Mouse (Mus musculus) heart, adult 2 months (tissue): ENCODE measurements around the gene Lhfpl2. TPM values are rescaled to one million over a fixed set of nuclear protein-coding genes. Genes with fewer than 3 reads are reported as not detected.

Experiments
- DNase-seq, 2 experiments: peaks; one replicate each; pipeline ENCODE4 v3.0.0; 2021
- H3K27ac ChIP-seq: fragments of 200-600 bp; 2 replicates; pipeline ENCODE4 v1.8.1; 2022
- H3K27me3 ChIP-seq: fragments of 200-500 bp; 2 replicates; pipeline ENCODE4 v1.6.1; 2012; ENCODE audit warnings: mild to moderate bottlenecking, low read length, inconsistent platforms, mixed read lengths; ENCODE audit not compliant: control insufficient read depth, insufficient read depth
- H3K36me3 ChIP-seq: fragments of 200-500 bp; 2 replicates; pipeline ENCODE4 v1.6.1; 2012; ENCODE audit warnings: low read length, inconsistent platforms; ENCODE audit not compliant: control insufficient read depth, insufficient read depth
- H3K4me1 ChIP-seq: fragments of 200-500 bp; 2 replicates; pipeline ENCODE4 v1.6.1; 2011; ENCODE audit warnings: low read length; ENCODE audit not compliant: control insufficient read depth, insufficient read depth
- H3K4me3 ChIP-seq: fragments of 200-600 bp; 2 replicates; pipeline ENCODE4 v1.8.1; 2022
- H3K79me2 ChIP-seq: fragments of 200-500 bp; replicated peaks from 2 replicates; pipeline ENCODE4 v1.6.1; 2012; ENCODE audit warnings: mild to moderate bottlenecking, inconsistent platforms, low read length, moderate library complexity, mixed read lengths; ENCODE audit not compliant: control insufficient read depth, insufficient read depth
- H3K9ac ChIP-seq: fragments of 200-500 bp; 2 replicates; pipeline ENCODE4 v1.6.1; 2012; ENCODE audit warnings: low read depth, mild to moderate bottlenecking, control low read depth, inconsistent platforms, low read length, mixed read lengths
- CTCF ChIP-seq: fragments of 200-600 bp; IDR thresholded peaks from 2 replicates; pipeline ENCODE4 v1.8.1; 2022; ENCODE audit warnings: antibody characterized with exemption, mild to moderate bottlenecking, moderate library complexity
- EP300 ChIP-seq: fragments of 200-500 bp; IDR thresholded peaks from 2 replicates; pipeline ENCODE4 v1.6.1; 2011; ENCODE audit warnings: low read depth, low read length, control low read depth; ENCODE audit not compliant: insufficient read depth
- POLR2A ChIP-seq: fragments of 200-500 bp; IDR thresholded peaks from 2 replicates; pipeline ENCODE4 v1.6.1; 2011; ENCODE audit warnings: mild to moderate bottlenecking, low read depth, low read length, control low read depth; ENCODE audit not compliant: insufficient read depth
- WGBS: fragments of 180-500 bp; shearing (Covaris S2); methylation state at CpG from one replicate; pipeline ENCODE4 v1.1.7; 2018; 5-methylcytosine and 5-hydroxymethylcytosine counted together
- intact Hi-C: fragments of 180-260 bp; cut with DNase I; formaldehyde crosslinking; loops from one replicate; pipeline ENCODE4 v1.15.1; 2025
- polyA plus RNA-seq: library from polyadenylated mRNA; depleted of rRNA; stranded (reverse); fragments of >200 nt; gene quantifications from 2 replicates; pipeline ENCODE4 v1.2.3, GENCODE M21; 2012
- total RNA-seq, 2 experiments: library from RNA; stranded (reverse); gene quantifications; 2 replicates each; pipeline ENCODE4 v1.2.3; 2021

Lhfpl2 gene
- total and polyA plus RNA-seq, 3 experiments, result 2.8 to 4.0 (median 3.5) TPM

DNA sequence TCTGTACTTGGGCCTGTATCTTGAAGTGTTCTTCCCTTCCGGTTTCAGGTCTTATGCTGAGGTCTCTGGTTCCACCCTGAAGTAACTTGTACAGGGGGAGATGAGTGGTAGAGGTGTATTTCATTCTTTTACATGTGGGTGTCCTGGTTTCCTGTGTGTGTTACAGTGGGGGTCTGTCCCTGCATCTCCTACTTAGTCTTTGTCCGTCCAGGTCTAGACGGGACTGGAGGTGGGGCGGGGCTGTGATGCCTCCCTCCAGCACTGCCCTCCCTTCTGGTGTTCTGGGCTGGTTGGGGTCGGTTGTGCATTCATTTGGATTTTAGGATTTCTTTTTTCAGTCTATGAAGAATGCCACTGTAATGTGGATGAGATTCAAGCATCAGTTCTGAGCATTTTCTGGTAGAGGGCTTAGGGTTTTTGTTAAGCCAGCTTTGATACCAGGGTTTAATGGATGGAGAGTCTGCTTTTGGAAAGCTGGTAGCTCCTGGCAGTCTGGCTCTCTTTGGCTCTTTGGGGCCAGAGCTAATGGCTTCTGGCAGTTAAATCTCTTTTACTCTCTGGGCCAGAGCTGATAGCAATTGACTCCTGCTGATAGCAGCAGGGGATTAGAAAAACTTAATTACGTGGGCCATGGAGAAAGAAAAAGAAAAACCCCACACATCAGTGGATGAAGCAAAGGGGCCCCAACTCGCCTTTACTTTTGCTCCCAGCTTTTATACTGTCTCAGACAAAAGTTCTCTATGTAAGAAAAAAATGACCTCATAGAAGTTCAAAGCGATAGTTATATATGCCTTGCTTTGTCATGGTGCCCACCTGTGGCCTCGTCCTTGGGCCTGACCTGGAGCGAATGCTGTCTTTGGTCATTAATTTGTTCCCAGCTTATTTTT lies 130.8 kb downstream of the Lhfpl2 start:
- Histone ChIP-seq H3K36me3 (no peaks in the 10 kb centered on the region), H3K79me2 (no peaks in the 10 kb centered on the region), H3K27ac (no peak overlapping the region), H3K27me3 (no peaks in the 10 kb centered on the region), H3K4me1 (peaks cover 3% of the 10 kb centered on the region), H3K9ac (no peak overlapping the region), H3K4me3 (no peak overlapping the region)
- no peak for DNase-seq
- intact Hi-C loops, result loop anchor here (10.0 kb wide), 1 partner anchor 1294 kb away; no protein-coding TSS in a partner anchor
- TF ChIP-seq POLR2A (no peak), CTCF (no peak), EP300 (no peak)
- WGBS, result 82% methylated on average over 10 of the region's 10 CpGs

DNA sequence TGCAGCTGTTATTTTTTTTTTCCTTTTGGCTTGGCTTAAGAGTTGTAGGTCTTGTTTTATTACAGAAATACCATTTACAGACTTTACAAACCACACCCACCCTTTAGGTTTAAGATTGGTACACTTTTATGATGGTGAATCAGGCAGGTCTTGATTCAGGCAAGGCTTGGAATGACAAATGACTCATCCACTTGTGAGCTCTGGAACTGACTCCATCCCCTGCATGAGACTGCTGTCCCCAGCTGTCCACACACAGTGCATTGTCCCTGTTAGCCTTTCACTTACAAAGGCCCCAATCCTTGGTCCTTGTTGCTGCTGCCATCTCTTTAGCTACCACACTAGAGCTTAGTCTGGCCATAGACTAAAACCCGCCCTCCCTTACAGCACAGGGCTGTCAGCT lies 132.8 kb downstream of the Lhfpl2 start:
- Histone ChIP-seq H3K27ac (no peak overlapping the region), H3K4me1 (no peaks in the 10 kb centered on the region; the same call in 1 of the 2 replicates), H3K27me3 (no peaks in the 10 kb centered on the region), H3K9ac (no peak overlapping the region), H3K36me3 (no peaks in the 10 kb centered on the region), H3K79me2 (no peaks in the 10 kb centered on the region), H3K4me3 (no peak overlapping the region)
- no peak for DNase-seq
- intact Hi-C loops, result no loop called here
- WGBS, result 100% methylated on average over 1 of the region's 1 CpGs
- TF ChIP-seq EP300, result no peak
- TF ChIP-seq POLR2A, result no peak
- no peak for TF ChIP-seq CTCF

DNA sequence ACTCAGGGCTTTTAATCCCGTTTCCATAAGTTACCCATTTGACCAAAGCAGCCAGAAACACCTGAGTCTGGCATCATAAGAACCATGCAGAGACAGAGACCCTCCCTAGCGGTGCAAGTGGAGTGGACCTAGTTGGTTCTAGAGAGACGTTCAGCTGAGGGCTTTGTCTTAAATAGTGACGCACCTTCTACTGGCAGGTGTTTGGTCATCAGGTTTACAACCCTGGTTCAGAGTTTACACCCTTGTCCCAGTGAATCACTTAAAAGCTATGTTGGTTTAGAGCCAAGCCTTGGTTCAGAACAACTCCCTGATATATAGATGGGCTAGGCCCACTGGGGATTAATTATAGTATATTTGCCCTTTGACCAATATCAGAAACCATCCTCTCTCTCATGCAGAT lies 135.6 kb downstream of the Lhfpl2 start:
- Histone ChIP-seq H3K4me3 (no peak overlapping the region), H3K9ac (no peak overlapping the region), H3K4me1 (no peaks in the 10 kb centered on the region; the same call in 1 of the 2 replicates), H3K36me3 (no peaks in the 10 kb centered on the region), H3K27ac (no peak overlapping the region), H3K79me2 (no peaks in the 10 kb centered on the region), H3K27me3 (no peaks in the 10 kb centered on the region)
- intact Hi-C loops, result no loop called here
- no peak for DNase-seq
- WGBS, result 91% methylated on average over 4 of the region's 4 CpGs
- TF ChIP-seq CTCF, result no peak
- no peak for TF ChIP-seq EP300
- no peak for TF ChIP-seq POLR2A

DNA sequence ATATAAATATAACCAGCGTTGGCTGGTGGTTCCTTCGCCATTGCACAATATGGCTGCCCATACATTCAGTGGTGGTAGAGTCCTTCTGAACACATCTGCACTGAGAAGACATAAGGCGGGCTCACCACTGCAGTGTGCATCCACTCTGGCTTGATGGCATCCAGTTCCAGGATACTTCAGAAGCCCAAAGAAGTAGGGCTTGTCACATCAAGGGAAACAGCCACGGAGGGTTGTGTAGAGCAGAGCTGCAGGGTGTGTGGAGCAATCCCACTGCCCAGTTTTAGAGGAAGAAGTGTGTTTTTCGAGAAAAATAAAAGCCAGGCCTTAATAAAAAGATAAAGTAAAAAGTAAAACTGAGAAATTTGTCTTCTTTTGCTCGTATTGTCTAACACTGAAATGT lies 141.0 kb downstream of the Lhfpl2 start:
- Histone ChIP-seq H3K27ac (no peak overlapping the region), H3K4me3 (no peak overlapping the region), H3K36me3 (no peaks in the 10 kb centered on the region), H3K9ac (no peak overlapping the region), H3K27me3 (no peaks in the 10 kb centered on the region), H3K79me2 (no peaks in the 10 kb centered on the region), H3K4me1 (no peaks in the 10 kb centered on the region)
- no peak for TF ChIP-seq EP300
- no peak for TF ChIP-seq CTCF
- no peak for TF ChIP-seq POLR2A
- intact Hi-C loops, result no loop called here
- WGBS, result 85% methylated on average over 6 of the region's 6 CpGs
- DNase-seq, result no peak

DNA sequence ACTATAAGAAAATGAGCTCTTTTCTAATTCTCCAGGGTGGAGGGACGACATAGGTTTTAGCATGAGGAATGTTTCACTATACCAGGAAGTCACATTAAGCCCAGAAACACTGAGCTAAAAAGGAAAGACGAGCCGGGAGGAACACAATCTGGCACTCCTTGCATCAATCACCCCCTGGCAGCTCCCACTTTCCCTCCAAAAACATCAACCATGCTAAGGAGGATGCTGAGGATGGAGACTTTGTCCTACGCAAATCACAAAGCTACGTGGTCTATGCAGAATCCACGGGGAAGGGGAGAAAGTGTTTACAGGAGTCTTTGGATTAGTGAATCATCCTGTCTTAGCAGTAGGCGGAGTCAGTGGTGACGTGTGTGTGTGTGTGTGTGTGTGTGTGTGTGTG lies 142.2 kb downstream of the Lhfpl2 start:
- no peaks in the 10 kb centered on the region for H3K79me2 ChIP-seq
- TF ChIP-seq POLR2A (no peak), EP300 (no peak), CTCF (no peak)
- no peak overlapping the region for H3K4me3 ChIP-seq
- intact Hi-C loops, result loop anchor here (10.0 kb wide), 1 partner anchor 135 kb away; no protein-coding TSS in a partner anchor
- 63% methylated on average over 8 of the region's 8 CpGs for WGBS
- H3K27me3 ChIP-seq, result no peaks in the 10 kb centered on the region
- no peak for DNase-seq
- no peaks in the 10 kb centered on the region for H3K36me3 ChIP-seq
- no peak overlapping the region for H3K27ac ChIP-seq
- H3K4me1 ChIP-seq, result no peaks in the 10 kb centered on the region
- no peak overlapping the region for H3K9ac ChIP-seq

DNA sequence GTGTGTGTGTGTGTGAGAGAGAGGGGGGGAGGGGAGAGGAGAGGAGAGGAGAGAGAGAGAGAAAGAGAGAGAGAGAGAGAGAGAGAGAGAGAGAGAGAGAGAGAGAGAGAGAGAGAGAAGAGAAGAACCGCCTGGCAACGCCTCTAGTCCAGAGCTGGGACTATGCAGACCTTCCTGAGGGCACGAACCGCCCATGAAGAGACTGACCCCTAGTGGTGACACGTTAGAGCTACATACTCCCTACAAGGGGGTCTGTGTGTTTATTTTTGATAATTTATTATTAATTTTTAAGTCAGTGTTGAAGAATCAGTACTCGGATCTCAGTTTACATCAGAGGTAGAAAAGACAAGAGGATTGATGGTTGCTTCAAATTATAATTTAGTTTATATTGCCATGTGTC lies 147.6 kb downstream of the Lhfpl2 start:
- no peaks in the 10 kb centered on the region for H3K79me2 ChIP-seq
- H3K4me3 ChIP-seq, result no peak overlapping the region
- peak in 1 of 2 experiments; percentile 35 for DNase-seq
- no peaks in the 10 kb centered on the region for H3K4me1 ChIP-seq
- intact Hi-C loops, result loop anchor here (1.0 to 10.0 kb wide), 3 partner anchors 60 to 350 kb away; no protein-coding TSS in a partner anchor
- TF ChIP-seq CTCF (peak; percentile 82), EP300 (peak; percentile 52; the same call in 1 of the 2 replicates), POLR2A (no peak)
- H3K27me3 ChIP-seq, result no peaks in the 10 kb centered on the region
- no peak overlapping the region for H3K9ac ChIP-seq
- WGBS, result 7% methylated on average over 6 of the region's 6 CpGs
- no peak overlapping the region for H3K27ac ChIP-seq
- H3K36me3 ChIP-seq, result no peaks in the 10 kb centered on the region
